Mouse (Mus musculus): ENCODE measurements at regions not wholly inside any gene's neighbourhood (a gene's known extent, or its start where the extent isn't known, plus 50 kb on each side); places are given as distances from the start of the nearest gene placed in this dataset.

DNA sequence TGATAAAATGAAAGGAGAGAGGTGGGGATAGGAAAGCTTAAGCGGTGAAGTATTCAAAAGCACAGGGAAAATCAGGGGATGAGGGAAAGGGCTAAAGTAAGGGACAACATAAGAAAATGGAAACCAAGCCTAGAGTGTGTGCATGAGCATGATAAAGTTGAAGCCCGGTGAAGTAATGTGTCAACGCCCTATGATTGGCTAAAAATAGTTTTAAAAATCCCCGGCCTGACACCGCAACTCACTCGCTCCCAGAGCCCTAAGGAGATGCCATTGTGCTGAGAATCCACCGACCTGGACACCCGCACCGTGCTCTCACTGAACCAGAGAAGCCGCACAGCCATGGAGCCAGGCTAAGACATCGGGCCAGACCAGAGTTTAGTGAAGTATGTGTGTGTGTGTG is 210.3 kb upstream of the Zic4 start:
- no peak for DNase-seq

- DNase-seq, result no peak
These were observed 202.9 kb upstream of the Zic4 start for GRCm38 (mm10) chr9:91159311-91159710.

DNA sequence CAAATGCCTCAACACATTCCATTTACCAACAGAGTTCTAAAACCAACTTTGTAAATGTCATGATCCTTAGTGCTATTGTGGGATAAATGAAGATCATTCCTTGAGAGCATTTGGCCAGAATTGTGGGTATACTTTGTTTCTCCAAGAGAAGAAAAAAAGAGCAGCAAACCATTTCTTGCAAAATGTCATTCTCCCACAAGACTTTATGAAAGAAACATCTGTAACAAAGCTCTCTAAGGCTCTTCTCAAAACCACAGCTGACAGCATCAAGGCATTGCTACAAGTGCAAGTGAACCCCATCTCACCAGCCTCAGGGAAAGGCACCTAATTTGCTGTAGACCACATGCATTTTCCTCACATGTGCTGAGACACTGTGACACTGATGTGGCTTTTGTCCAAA is 194.3 kb upstream of the Zic4 start:
- DNase-seq, result no peak

GRCm38 (mm10) chr9:91193221-91193620 is 169.0 kb upstream of the Zic4 start:
- no peak for DNase-seq

DNA sequence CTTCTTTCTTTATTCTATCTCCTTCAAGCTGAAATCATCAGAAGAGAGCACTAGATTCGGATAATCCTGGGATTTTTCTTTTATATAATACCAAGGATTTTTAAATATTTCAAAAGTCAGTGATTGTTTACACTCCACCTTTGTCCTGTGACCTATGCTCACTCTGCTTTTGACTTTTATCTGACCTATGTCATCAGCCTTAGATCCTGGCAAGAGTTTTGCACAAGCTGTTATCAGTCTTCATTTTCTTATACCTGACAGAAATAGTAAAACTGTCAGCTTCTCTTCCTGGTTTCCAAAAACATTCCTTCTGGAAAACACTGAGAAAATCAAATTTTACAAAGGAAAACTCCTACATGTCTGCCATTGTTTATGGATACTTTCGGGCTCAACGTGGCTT is 168.3 kb upstream of the Zic4 start:
- DNase-seq, result no peak

- DNase-seq, result no peak
These were observed 154.9 kb upstream of the Zic4 start for GRCm38 (mm10) chr9:91207281-91207680.

GRCm38 (mm10) chr9:91227673-91228440 is 134.4 kb upstream of the Zic4 start:
- DNase-seq, result no peak

DNA sequence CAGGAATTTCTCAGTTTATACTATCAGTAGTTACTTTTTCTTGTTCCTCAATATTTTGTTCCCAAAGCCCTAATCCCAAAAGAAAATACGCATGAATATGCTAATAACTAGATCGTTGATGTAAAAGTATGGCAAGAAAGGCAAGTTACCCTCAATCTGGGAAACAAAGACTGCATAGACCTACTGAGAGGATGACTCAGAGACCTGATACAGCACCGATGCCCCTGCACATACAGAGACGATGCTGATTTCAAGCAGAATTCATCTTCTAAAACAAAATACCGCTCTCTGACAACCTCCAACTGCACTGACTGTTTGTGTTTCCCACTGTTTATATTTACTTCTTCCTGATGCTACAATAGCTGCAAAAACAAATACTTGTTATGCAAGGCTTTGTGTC is 133.7 kb upstream of the Zic4 start:
- DNase-seq, result no peak

- no peak for DNase-seq
These were observed 108.3 kb upstream of the Zic4 start for GRCm38 (mm10) chr9:91253886-91254285.

- no peak for DNase-seq
These were observed 70.9 kb upstream of the Zic4 start for GRCm38 (mm10) chr9:91291340-91291739.

Data from heart, postnatal 4 days (tissue).